8 mouse cellular contexts compared by ENCODE assay signal in the genomic region with DNA sequence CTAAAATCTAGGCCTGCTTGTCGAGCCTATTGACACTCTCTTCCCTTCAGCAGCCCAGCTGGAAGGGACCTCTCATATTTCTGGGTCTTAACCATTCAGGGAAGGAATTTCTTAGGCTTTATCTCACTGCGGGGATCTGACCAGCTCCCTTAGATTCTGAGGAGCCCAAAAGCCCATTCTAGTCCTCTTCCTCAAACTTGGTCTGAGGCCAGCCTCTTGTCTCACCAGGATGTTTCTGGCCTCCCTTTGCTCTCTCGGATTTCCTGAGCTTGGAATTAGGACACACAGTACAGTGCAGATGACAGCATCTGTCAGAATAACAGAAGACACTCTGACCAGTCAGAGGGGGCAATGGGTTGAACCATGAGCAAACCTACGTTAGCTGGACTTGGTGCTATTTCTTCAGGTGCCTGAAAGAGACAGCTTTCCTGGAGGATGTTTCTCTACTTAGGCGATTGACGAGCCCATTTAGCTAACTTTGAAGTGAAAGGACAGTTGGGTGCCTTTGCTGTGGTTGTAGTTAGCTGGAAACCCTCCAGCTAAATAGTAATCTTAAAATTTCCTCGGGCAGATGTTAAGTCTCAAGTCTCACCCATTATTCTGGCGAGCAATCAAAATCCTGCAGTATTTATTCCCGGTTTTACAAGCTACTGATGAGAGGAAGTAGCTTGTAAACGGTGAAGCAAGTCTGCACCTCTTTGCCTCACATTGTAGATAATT. TPM values are rescaled to one million over a fixed set of nuclear protein-coding genes. Genes with fewer than 3 reads are reported as not detected.
DNase-seq lines count a peak whose midpoint lies in the region; ATAC-seq lines count a peak whose summit lies in the region.

No protein-coding gene starts in this region.

- no peak for ATAC-seq in neural tube, embryonic 11.5 days (ENCODE audit: insufficient read depth, low FRiP score, low TSS enrichment)
- ATAC-seq in heart, embryonic 14.5 days (ENCODE audit: insufficient number of reproducible peaks, insufficient read depth, low FRiP score, low read depth), result no peak

- H3K4me3 ChIP-seq in neural tube, embryonic 11.5 days (ENCODE audit: low read depth, low read length), result peak overlapping the region; percentile 80
- peak overlapping the region; percentile 82 to 93 for H3K4me3 ChIP-seq in heart, embryonic 14.5 days (ENCODE audit: control insufficient read depth in 1 of 2, insufficient read depth in 1 of 2, low read depth in 1 of 2, low read length in 2 of 2)
- H3K4me3 ChIP-seq in midbrain, embryonic 10.5 days, result peak overlapping the region; percentile 98

- H3K27me3 ChIP-seq in neural tube, embryonic 11.5 days (ENCODE audit: control insufficient read depth, insufficient read depth, low read length), result no peaks in the 10 kb centered on the region
- no peaks in the 10 kb centered on the region for H3K27me3 ChIP-seq in heart, embryonic 14.5 days (ENCODE audit: control insufficient read depth, insufficient read depth, low read length)
- no peaks in the 10 kb centered on the region for H3K27me3 ChIP-seq in midbrain, embryonic 10.5 days (ENCODE audit: low read depth, poor library complexity, severe bottlenecking)

- H3K4me2 ChIP-seq in neural tube, embryonic 11.5 days (ENCODE audit: low read depth), result peak overlapping the region; percentile 56
- H3K4me2 ChIP-seq in heart, embryonic 14.5 days (ENCODE audit: low read length), result peak overlapping the region; percentile 79

- H3K9ac ChIP-seq in neural tube, embryonic 11.5 days (ENCODE audit: low read length), result no peak overlapping the region
- peak overlapping the region; percentile 85 for H3K9ac ChIP-seq in heart, embryonic 14.5 days (ENCODE audit: low read length)

- no peaks in the 10 kb centered on the region for H3K9me3 ChIP-seq in neural tube, embryonic 11.5 days (ENCODE audit: control insufficient read depth, low read length)
- no peaks in the 10 kb centered on the region for H3K9me3 ChIP-seq in heart, embryonic 14.5 days (ENCODE audit: control insufficient read depth, low read length)
- no peaks in the 10 kb centered on the region for H3K9me3 ChIP-seq in midbrain, embryonic 10.5 days (replicated peaks)

- peaks cover 15% of the 10 kb centered on the region; the same call in 1 of the 2 replicates for H3K4me1 ChIP-seq in neural tube, embryonic 11.5 days (ENCODE audit: control insufficient read depth, insufficient read depth, low read length)
- peaks cover 3 to 14% of the 10 kb centered on the region in 2 experiments; a peak in 3 of 4 replicates for H3K4me1 ChIP-seq in heart, embryonic 14.5 days (ENCODE audit: control insufficient read depth in 2 of 2, insufficient read depth in 2 of 2, low read length in 2 of 2)
- peaks cover 22% of the 10 kb centered on the region for H3K4me1 ChIP-seq in midbrain, embryonic 10.5 days

- H3K27ac ChIP-seq in neural tube, embryonic 11.5 days (ENCODE audit: low read depth, low read length), result no peak overlapping the region
- H3K27ac ChIP-seq in heart, embryonic 14.5 days (replicated peaks in 1 of 2; ENCODE audit: control insufficient read depth in 1 of 2, insufficient read depth in 1 of 2, low read depth in 2 of 2, low read length in 2 of 2), result 0 out of 4 replicates have a peak overlapping the region, but pooled peaks have one; percentile 0 to 6
- 0 out of 2 replicates have a peak overlapping the region, but pooled peaks have one; percentile 13 for H3K27ac ChIP-seq in midbrain, embryonic 10.5 days (replicated peaks)

- H3K36me3 ChIP-seq in neural tube, embryonic 11.5 days (ENCODE audit: control insufficient read depth, insufficient read depth, low read length), result no peaks in the 10 kb centered on the region
- H3K36me3 ChIP-seq in heart, embryonic 14.5 days (ENCODE audit: control insufficient read depth, insufficient read depth, low read length), result no peaks in the 10 kb centered on the region
- H3K36me3 ChIP-seq in midbrain, embryonic 10.5 days, result peaks cover 1% of the 10 kb centered on the region; the same call in 1 of the 2 replicates

- no peak for DNase-seq in neural tube, embryonic 11.5 days (ENCODE audit: low spot score)
- DNase-seq in neural tube, embryonic 10.5 days (ENCODE audit: extremely low spot score, low spot score), result no peak
- peak; percentile 18 to 24 for DNase-seq in cerebellum, postnatal 14 days
- DNase-seq in kidney, postnatal 14 days, result peak; percentile 52
- no peak for DNase-seq in midbrain, embryonic 10.5 days (ENCODE audit: low spot score)
- DNase-seq in spleen, postnatal 14 days (ENCODE audit: low spot score in 2 of 2), result no peak
- no peak for DNase-seq in frontal cortex, postnatal 14 days (ENCODE audit: low spot score in 2 of 2)

- WGBS in neural tube, embryonic 11.5 days, result 30% methylated on average over 10 of the region's 10 CpGs
- 39% methylated on average over 10 of the region's 10 CpGs for WGBS in heart, embryonic 14.5 days
- 68% methylated on average over 10 of the region's 10 CpGs for WGBS in midbrain, embryonic 10.5 days

RNA-seq across cellular contexts. Expression of a gene that starts 1.0 kb away (rescaled TPM):
- 78.5 and 83.0 TPM in 2 replicates for polyA plus RNA-seq in neural tube, embryonic 11.5 days (2014; fragmentation: Nextera tagmentation; extraction: Ambion mirVana)
- polyA plus RNA-seq in heart, embryonic 14.5 days (2014; fragmentation: Nextera tagmentation; extraction: Ambion mirVana), result 91.6 and 98.3 TPM in 2 replicates
- 64.1 and 83.5 TPM in 2 replicates for polyA plus RNA-seq in midbrain, embryonic 10.5 days (2016; fragmentation: Nextera tagmentation; extraction: Ambion mirVana)

RNA-seq across cellular contexts. Expression of a gene that starts 1.1 kb away (rescaled TPM):
- polyA plus RNA-seq in neural tube, embryonic 11.5 days (2014; fragmentation: Nextera tagmentation; extraction: Ambion mirVana), result 30.0 and 33.9 TPM in 2 replicates
- polyA plus RNA-seq in heart, embryonic 14.5 days (2014; fragmentation: Nextera tagmentation; extraction: Ambion mirVana), result 10.8 and 11.3 TPM in 2 replicates
- 15.6 and 18.7 TPM in 2 replicates for polyA plus RNA-seq in midbrain, embryonic 10.5 days (2016; fragmentation: Nextera tagmentation; extraction: Ambion mirVana)

RNA-seq across cellular contexts. Expression of a gene that starts 40.4 kb away (rescaled TPM):
- 48.6 and 53.9 TPM in 2 replicates for polyA plus RNA-seq in neural tube, embryonic 11.5 days (2014; fragmentation: Nextera tagmentation; extraction: Ambion mirVana)
- polyA plus RNA-seq in heart, embryonic 14.5 days (2014; fragmentation: Nextera tagmentation; extraction: Ambion mirVana), result 88.8 and 98.9 TPM in 2 replicates
- 71.7 and 76.0 TPM in 2 replicates for polyA plus RNA-seq in midbrain, embryonic 10.5 days (2016; fragmentation: Nextera tagmentation; extraction: Ambion mirVana)

RNA-seq across cellular contexts. Expression of a gene that starts 48.8 kb away (rescaled TPM):
- 25.6 and 28.7 TPM in 2 replicates for polyA plus RNA-seq in neural tube, embryonic 11.5 days (2014; fragmentation: Nextera tagmentation; extraction: Ambion mirVana)
- polyA plus RNA-seq in heart, embryonic 14.5 days (2014; fragmentation: Nextera tagmentation; extraction: Ambion mirVana), result 17.1 and 17.4 TPM in 2 replicates
- 22.9 and 24.0 TPM in 2 replicates for polyA plus RNA-seq in midbrain, embryonic 10.5 days (2016; fragmentation: Nextera tagmentation; extraction: Ambion mirVana)

Comparison
In these comparisons a context has a peak if more than half of its experiments do, and no peak if none do; other contexts are left out.
1. DNase-seq: peak in cerebellum, postnatal 14 days (2 of 2) and kidney, postnatal 14 days (single experiment); none in neural tube, embryonic 11.5 days (single experiment), neural tube, embryonic 10.5 days (single experiment), midbrain, embryonic 10.5 days (single experiment), spleen, postnatal 14 days (0 of 2) and frontal cortex, postnatal 14 days (0 of 2).
2. Peak in every context shown above with its lines, with median percentiles within 50 percentile points of each other: H3K4me3 ChIP-seq.